Mouse (Mus musculus) kidney, adult 8-10 months (tissue): ENCODE measurements at regions not wholly inside any gene's neighbourhood (a gene's known extent, or its start where the extent isn't known, plus 50 kb on each side); places are given as distances from the start of the nearest gene placed in this dataset.

Experiments used
- DNase-seq, 2 experiments: peaks; one replicate each; pipeline ENCODE4 v3.0.0; 2022

- no peak for DNase-seq
These were observed 77.3 kb upstream of the Pmfbp1 start for GRCm38 (mm10) chr8:109416327-109417100.

GRCm38 (mm10) chr8:109417222-109417621 is 76.6 kb upstream of the Pmfbp1 start:
- DNase-seq = no peak

DNA sequence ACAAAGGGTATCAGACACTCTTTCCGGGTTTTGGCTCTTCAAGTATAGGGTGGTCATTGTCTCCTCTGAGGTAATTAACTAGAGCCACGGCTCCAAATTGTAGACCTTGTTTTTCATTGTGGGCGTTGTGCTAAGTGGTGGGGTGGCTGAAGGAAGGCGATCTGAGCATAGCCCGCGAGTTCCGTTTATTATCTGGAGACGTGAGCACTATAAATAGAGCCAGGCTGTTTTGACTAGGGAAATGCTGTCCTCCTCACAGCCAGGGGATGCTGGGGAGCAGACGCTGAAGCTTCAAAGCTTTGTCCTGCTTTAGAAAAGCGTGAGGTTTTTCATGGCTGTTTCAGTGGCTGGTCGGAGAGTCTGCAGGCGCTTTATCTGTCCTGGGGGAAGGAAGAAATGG is 75.9 kb upstream of the Pmfbp1 start:
- no peak for DNase-seq

DNA sequence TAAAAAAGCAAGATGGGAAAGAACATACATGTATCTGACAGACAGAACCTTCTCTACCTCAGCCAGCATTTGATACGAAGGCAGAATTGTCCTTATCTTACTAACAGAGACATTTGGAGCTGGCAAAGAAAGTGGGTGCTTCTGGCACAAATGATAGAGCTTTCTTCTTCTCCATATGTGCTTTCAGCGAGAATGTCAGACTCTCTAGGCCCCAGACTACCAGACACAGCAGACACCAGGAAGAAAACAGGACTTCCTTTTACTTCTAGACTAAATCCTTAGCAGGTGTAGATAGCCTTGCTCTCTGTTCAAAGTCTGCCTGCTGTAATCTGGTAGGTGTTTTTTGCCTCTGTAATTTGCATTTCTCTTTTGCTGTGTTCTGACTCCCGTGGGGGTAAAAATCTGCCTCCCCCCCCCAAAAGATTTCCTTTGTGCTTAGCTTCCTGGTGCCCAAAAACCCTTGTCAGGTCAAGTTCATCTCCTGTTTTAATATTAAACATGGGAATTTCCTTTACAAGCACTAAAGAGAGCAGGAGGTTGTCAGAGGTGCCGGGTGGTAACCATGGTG is 74.7 kb upstream of the Pmfbp1 start:
- no peak for DNase-seq

- no peak for DNase-seq
These were observed 69.8 kb upstream of the Pmfbp1 start for GRCm38 (mm10) chr8:109424004-109424403.

DNA sequence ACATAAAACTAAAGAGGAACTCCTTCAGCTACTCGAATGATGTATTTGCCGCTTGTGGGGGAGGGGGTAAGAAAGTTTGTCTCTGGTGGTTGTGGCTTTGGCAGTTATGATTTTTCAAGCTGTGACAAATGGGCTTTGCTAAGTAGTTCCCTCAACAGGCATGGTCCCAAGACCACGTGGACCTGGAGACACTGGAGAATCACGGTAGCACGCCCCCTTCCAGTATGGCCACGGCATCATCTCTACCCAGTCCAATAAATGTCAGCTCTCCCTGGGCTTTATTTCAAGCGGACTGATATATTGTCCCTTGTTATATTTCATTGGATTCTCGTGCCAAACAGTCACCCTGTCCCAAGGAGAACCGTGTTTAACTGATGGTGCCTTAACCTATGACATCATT is 65.3 kb upstream of the Pmfbp1 start:
- no peak for DNase-seq

- DNase-seq = no peak
These were observed 59.3 kb upstream of the Pmfbp1 start for GRCm38 (mm10) chr8:109434538-109434937.

- no peak for DNase-seq
These were observed 57.8 kb upstream of the Pmfbp1 start for GRCm38 (mm10) chr8:109436056-109436455.

DNA sequence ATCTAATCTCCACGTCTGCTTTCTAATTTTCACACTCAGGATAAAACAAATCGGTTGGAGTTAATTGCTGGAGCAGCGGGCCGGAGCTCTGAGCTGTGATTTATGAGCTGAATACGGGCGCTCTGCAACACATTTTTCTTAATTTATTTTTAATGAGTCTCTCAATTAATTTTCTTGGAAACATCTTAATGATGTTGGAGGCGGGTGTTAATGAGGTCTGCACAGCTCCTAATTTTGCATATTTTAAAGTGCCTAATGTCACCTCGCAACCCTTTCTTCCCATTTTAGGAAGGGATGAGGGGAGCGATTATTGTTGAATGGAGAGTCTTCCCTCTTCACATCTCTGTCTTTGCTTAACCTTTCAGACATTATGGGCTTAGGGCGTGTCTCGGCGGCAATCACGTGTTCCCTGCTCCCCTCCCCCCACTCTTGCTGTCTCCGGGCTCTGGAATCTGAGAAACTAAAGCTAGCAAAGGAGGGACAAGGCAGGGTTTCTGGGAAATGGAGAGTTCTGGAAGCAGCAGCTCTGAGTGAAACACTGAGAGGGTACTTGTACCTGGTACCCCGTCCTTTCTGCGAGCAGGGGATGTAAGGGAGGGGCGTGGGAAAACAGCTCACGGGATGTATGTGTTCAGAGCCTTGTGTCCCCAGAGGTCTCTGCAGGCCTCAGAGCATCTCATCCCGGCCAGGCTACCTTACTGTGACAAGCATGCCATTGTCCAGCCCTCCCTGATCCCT is 56.8 kb upstream of the Pmfbp1 start:
- no peak for DNase-seq

DNA sequence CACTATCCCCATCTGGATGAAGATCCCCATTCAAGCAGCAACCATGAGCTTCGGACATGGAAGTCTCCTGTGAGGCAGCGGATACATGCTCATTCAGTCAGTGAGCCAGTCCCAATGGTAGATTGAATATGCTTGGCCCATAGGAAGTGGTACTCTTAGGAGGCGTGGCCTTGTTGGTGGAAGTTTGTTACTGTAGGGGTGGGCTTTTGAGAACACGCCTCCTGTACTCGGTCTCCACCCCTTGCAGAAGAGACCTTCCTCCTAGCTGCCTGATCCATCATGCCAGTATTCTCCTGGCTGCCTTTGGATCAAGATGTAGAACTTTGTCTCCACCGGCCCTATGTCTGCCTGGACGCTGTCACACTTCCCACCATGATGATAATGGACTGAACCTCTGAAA is 55.3 kb upstream of the Pmfbp1 start:
- DNase-seq = no peak
